Mouse (Mus musculus) neural tube, embryonic 10.5 days (tissue): ENCODE results near the gene Gm340.

Experiments used
- DNase-seq: peaks from one replicate; pipeline ENCODE4 v3.0.0-alpha.2; 2017; ENCODE audit warnings: low spot score; ENCODE audit errors: extremely low spot score

Gene Gm340

GRCm38 (mm10) chr19:41613325-41614087, 31.3 kb downstream of the Gm340 start:
- peak; percentile 47 for DNase-seq

GRCm38 (mm10) chr19:41615606-41616224, 33.5 kb downstream of the Gm340 start:
- peak; percentile 57 for DNase-seq

GRCm38 (mm10) chr19:41616274-41616673, 34.1 kb downstream of the Gm340 start:
- no peak for DNase-seq

- DNase-seq, result no peak
Measured at GRCm38 (mm10) chr19:41617102-41617501, 34.9 kb downstream of the Gm340 start.

GRCm38 (mm10) chr19:41618153-41618657, 36.0 kb downstream of the Gm340 start:
- no peak for DNase-seq

- DNase-seq, result no peak
Measured at GRCm38 (mm10) chr19:41618771-41619385, 36.7 kb downstream of the Gm340 start.

- DNase-seq, result no peak
Measured at GRCm38 (mm10) chr19:41620366-41621092, 38.4 kb downstream of the Gm340 start.

GRCm38 (mm10) chr19:41628970-41629369, 46.8 kb downstream of the Gm340 start:
- DNase-seq, result no peak

GRCm38 (mm10) chr19:41629532-41629931, 47.4 kb downstream of the Gm340 start:
- peak; percentile 64 for DNase-seq

GRCm38 (mm10) chr19:41634099-41634498, 51.9 kb downstream of the Gm340 start:
- no peak for DNase-seq

- no peak for DNase-seq
Measured at GRCm38 (mm10) chr19:41634999-41635398, 52.8 kb downstream of the Gm340 start.
